Mouse (Mus musculus) left cerebral cortex, postnatal 25 days (tissue): ENCODE results near the gene Fxyd4. TPM values are rescaled to one million over a fixed set of nuclear protein-coding genes. Genes with fewer than 3 reads are reported as not detected.

Source experiments
- DNase-seq, 2 experiments: peaks; one replicate each; pipeline ENCODE4 v3.0.0; 2022; ENCODE audit warnings: low spot score in 2 of 2, mixed read lengths in 1 of 2
- intact Hi-C: fragments of 180-260 bp; cut with DNase I; formaldehyde crosslinking; loops from one replicate; pipeline ENCODE4 v1.15.1; 2025
- total RNA-seq, 2 experiments: library from RNA; stranded (reverse); gene quantifications; 2 replicates each; pipeline ENCODE4 v1.2.3; 2021

The Fxyd4 gene
- total RNA-seq, 2 experiments from 2014 or later, result not detected

DNA sequence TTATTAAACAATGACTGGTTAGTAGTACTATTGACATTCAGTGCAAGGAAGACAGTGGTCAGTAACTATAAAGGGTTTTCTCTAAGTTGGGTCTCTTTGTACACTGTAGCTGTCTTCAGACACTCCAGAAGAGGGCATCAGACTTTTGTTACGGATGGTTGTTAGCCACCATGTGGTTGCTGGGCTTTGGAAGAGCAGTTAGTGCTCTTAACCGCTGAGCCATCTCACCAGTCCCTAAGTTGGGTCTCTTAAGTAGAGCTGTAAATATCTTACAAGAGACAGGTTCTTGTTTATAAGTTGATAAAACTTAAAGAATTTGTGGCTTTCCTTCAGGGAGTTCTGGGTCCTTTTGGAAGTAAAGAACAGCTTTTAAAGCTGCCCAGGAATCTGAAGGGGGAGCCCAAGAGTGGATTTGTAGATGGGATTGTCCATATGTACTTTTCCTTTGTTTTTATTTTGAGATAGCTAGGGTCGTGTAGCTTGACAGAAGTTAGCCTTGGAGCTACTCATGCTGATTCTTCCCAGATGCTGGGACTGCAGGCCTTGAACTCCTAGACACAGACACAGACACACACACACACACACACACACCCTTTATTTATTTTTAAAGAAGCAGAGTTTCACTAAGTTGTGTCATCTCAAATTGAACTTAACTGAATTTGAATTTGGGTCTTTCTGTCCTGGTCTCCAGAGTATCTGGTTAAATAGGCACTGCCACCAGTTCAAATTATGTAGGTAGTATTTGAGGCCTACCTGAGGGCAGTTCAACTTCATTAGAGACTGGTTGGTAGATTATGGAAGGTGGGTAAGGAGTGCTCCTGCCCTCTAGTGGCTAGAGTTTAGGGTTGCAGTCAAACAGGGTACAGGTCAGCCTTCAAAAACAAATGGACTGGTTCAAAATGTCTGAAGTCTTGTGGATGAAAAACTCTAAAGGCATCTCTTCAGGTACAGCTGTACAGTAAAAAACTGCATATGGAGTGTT, 16.5 kb downstream of the Fxyd4 start:
- DNase-seq, result no peak
- intact Hi-C loops, result no loop called here

DNA sequence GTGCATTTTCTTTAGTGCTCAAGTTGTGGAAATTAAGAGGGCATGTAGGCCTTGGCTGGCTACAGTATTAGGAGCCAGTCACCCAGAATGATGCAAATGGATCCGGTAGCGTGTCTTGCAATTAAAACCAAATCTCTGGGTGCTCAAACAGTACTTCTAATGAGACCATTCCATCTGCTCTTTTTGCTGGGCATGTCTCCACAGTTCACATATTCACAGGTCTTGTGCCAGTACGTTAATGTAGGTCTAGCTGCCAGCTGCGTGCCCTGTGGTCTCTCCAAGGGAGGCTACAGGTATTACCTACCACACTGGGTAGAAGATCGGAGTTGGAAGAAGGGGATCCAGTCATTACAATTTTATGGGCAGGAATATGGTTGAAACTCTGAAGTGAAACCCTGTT, 19.4 kb downstream of the Fxyd4 start:
- no peak for DNase-seq
- intact Hi-C loops, result no loop called here

DNA sequence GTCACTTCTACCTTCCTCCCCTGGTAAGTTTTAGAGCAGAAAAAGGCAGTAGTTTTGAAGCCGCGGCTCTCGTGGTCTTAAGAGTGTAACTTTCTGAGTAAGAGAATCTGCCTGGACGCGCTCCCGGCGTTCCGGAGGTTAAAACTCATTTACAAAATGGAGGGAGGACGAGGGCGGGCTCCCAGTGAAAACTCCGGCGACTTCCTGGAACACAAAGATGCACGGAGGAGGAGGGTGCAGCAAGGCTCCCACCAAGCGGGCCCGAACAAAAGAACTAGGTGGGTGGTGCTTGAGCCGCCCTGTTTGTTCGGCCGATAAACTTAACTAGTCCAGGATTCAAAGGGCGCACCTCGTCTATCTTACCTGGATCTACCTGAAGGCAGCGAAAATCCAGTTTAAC, 19.9 kb downstream of the Fxyd4 start:
- intact Hi-C loops, result loop anchor here (1.0 kb wide), 2 partner anchors 10 to 38 kb away; no protein-coding TSS in a partner anchor
- DNase-seq, result peak; percentile 40 to 60

DNA sequence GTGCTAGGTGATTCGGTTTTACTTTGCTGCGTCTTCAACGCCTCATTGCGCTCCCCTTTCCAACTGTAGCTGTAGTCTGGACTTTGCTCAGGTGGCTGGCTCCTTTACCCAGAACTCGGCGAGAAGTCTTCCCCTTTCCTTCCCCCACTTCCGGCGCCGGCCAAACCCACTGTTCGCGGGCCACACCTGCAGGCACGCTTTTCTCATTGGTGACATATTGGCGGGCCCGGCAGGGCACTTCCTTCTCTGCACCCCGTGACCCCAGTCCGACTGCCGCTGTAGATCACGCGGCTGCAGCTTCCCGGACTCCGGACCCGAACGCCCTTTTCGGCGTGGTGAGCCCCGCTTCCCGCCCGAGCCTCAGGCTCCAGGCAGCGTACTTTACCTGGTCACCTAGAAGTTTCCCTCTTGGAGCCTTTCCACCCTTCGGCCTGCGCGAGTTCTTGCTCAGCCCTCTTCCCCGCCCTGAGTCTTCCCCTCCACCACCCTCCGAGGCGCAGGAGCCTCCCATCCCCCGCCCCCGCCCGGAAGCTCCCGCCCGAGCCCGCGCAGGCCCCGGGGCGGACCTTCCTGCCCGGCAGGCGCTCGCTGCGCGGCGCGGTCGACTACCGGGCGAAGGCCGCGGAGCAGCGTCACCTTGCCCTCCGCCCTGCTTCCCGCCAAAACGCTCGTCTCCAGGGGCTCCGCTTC, 20.6 kb downstream of the Fxyd4 start:
- peak; percentile 48 to 61 for DNase-seq
- intact Hi-C loops, result loop anchor here (1.0 kb wide), 2 partner anchors 10 to 38 kb away; no protein-coding TSS in a partner anchor

DNA sequence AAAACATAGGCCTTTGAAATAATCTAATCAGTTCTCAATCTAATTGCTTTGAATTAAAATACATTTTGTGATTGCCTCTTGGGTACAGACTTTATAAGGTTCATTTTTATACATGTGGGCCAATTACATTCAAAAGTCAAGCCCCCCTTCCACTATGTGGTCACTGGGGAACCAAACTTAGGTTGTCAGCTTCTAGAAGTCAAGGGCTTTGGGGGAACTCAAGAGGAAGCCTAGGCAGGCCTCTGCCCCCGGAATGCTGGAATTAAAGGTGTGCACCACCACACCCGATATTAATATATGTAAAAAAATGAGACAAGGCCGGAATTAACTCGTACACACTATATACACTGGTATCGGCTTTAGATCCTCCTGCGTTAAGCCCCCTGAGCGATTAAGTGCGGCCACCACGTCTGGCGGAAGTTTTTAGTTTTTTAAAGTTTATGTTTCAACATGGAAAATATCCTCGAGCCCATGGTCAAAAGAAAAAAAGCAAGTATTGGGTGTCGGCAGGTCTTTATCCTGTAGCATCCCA, 21.2 kb downstream of the Fxyd4 start:
- no peak for DNase-seq
- intact Hi-C loops, result no loop called here

DNA sequence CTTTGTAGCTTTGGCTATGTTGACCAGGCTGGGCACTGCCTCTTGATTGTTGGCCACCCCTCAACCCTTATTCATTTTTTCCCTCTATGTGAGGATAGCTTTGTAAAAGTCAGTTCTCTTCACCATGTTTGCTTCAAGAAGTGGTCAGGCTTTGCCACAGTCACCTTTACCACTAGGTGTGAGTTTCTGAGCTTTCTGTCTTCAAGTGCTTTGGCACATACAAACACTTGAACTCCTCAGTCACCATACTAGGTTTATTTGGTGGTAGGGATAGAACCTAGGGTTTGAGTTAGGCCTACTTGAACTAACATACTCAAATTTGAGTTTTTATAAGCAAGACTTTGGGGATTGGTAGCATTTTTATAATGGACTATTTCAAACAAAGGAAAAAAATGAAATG, 23.0 kb downstream of the Fxyd4 start:
- DNase-seq, result no peak
- intact Hi-C loops, result no loop called here

DNA sequence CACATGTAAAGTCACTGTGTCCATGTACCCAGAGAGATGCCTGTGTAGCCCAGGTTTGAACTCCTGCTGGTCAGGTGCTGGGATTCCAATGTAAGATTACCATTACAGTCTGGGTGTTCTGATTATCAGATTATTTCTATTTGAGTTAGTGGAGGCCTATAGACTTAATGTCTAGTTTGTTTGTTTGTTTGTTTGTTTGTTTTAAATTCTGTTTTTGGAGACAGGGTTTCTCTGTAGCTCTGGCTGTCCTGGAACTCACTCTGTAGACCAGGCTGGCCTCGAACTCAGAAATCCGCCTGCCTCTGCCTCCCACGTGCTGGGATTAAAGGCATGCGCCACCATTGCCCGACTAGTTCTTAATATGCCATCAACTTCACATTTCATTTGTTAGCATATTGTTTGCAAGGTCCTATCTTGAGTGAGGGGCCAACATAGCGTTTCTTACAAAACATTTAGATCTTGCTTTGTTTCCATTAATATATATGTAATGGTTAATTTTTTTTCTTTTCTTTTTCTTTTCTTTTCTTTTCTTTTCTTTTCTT, 27.3 kb downstream of the Fxyd4 start:
- intact Hi-C loops, result no loop called here
- no peak for DNase-seq

DNA sequence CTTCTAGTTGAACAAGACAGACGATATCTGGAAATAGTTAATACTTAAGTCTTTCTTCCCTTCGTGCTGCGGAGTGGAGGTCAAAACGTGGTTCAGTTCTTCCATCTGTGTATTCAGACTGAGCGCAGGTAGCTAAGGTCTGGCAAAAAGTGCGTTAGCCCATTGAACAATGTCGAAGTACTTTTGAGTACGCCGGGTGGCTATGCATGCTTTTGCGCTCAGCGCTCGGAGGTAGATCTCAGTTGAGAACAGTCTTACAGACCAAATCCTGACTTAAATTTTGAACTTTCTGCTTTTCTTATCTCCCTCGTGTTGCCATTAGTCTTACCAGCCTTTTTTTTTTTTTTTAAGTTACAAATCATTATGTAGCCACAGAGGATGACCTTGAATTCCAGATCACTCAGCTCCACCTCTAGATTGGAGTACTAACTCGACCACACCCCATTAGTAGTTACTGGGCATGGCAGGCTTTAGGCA, 29.0 kb downstream of the Fxyd4 start:
- DNase-seq, result no peak
- intact Hi-C loops, result loop anchor here (5.0 kb wide), 1 partner anchor 46 kb away; the partner anchor contains the start of gene Zfp239

DNA sequence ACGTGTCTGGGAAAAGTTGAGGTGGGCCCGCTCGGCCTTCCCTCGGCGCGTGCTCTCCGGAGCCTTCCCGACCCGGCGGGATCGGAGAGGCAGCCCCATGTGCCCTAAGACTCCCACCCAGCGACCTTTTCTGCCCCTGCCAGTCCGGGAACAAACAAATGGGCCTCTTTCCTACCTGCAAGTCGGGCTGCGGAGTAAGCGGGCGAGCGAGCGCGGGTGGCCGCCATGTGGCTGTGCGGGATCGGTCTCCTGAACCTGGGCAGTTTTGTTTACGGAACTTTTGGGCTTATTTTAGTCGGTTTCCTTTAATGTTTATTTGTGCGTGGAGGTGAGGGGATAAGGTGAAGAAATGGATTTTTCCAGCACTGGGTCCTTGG, 29.5 kb downstream of the Fxyd4 start:
- no peak for DNase-seq
- intact Hi-C loops, result loop anchor here (1.0 to 5.0 kb wide), 3 partner anchors 9 to 67 kb away; partner anchors contain the start of genes Zfp239 and Zfp637

DNA sequence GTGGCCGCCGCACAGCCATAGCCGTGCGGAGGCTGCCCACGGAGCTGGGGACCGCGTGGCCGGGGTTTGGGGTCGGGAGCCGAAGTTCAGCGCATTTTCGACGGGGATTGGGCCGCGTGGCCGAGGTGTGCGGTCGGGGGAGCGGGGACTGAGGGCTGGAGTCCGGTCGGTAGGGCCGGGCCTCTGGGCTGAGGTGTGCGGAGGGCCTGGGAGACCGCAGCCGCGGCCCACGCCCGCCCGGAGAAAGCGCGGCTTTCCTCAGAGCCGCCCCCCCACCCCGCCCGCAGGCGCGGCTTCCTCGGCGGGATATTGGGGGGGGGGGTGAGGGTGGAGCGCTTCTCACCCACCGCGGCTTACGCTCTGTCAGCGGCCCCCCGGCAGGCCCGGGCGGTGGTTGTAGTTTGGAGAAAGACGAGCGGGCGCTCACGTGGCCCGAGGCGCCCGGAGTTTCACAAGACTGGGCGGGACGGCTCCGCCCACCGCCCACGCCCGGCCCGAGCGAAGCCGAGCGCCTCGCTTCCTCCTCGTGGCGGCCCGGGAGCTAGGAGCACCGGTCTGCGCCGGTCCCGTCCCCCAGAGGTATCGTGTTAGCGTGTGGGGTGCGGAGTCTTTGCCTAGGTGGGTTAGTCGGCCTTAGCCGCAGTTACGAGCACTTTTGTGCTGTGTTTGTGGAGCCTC, 30.1 kb downstream of the Fxyd4 start:
- intact Hi-C loops, result loop anchor here (1.0 to 5.0 kb wide), 3 partner anchors 10 to 67 kb away; partner anchors contain the start of genes Zfp239 and Zfp637
- peak; percentile 60 to 67 for DNase-seq

DNA sequence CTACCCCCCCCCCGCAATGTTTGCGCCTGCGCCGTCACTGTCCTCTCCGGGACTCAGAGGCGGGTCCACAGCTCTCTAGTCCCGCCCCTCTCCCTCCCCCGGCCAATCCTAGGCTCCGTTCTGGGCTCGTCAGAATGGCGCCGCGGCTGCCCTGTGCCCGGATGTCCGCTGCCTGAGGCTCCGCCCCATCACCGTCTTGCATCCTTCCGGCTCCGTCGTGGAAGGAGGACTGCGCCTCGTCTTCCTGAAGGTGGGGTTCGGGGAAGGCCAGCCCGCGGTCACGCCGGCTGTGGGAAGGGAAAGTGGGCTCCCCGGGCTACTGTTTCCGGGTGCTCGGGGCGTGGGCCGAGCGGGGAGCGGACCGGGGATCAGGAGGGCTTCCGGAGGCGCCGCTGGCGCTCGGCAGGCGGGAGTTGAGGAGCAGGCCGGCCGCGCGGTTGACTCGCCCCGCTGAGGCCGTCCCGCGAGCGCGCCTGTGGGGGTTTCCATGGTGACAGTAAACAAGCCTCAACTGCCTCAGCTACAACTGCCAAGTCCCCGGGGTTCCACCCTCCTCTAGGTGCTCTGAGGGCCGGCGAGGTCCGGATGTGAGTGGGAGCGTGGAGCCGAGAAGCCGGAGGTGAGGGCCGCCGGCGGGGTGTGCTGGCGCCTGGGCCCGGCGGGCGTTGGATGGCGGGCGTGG, 30.8 kb downstream of the Fxyd4 start:
- peak; percentile 96 to 99 for DNase-seq
- intact Hi-C loops, result loop anchor here (1.0 to 5.0 kb wide), 4 partner anchors 11 to 66 kb away; partner anchors contain the start of genes Zfp239 and Zfp637

DNA sequence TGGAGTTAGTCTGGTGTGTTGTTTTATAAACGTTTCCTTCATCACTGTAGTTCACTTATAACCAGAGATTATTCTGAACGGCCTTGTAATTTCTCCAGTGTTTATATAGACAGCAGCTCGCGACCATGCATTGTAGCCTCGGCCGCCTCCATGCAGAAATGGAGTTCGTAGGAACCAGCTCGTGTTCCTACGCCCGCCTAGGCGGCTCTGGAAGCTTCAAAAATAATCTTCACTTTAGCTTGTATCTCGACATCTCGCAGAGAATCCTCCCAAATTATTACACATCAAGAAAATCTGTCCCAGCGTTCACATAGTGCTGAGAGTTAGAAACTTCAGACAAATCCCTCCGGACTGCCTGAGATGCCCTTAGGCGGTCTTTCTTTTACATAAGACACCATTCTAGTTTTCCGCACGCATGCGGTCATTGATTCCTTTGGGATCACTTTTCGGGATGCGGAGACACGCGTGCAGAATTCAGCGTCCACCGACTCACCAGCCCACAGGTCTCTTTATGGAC, 31.4 kb downstream of the Fxyd4 start:
- intact Hi-C loops, result loop anchor here (1.0 to 5.0 kb wide), 3 partner anchors 27 to 65 kb away; partner anchors contain the start of genes Zfp239 and Zfp637
- peak; percentile 67 to 71 for DNase-seq

DNA sequence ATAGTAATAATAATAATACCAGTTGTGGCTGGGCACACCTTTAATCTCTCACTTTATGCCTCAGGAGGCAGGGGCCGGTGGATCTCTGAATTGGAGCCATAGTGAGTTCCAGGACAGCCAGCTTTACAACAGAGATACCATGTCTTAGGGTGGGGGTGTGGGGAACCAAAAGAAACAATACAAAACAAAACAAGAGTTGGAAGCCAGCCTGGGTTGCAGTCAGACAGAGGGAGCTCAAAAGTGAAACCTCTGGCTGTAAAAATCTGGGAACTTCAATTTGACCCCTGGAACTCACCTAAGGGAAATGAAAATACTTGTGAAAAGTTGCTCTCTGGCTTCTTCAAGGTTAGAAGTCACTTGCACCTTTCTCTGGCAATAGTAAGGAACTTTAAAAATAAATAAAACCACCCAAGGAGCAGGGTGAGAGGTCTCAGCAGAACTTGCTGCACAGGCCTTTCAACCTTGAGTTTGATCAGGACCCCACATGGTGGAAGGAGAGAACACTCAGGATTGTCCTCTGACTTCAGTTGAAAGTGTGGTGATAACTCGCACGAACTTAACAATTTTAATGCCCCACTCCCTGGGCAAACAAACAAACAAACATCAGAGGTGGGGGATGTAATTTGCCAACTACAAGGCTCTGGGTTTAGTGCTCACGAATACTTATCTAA, 32.1 kb downstream of the Fxyd4 start:
- intact Hi-C loops, result loop anchor here (5.0 kb wide), 1 partner anchor 43 kb away; the partner anchor contains the start of gene Zfp239
- no peak for DNase-seq

DNA sequence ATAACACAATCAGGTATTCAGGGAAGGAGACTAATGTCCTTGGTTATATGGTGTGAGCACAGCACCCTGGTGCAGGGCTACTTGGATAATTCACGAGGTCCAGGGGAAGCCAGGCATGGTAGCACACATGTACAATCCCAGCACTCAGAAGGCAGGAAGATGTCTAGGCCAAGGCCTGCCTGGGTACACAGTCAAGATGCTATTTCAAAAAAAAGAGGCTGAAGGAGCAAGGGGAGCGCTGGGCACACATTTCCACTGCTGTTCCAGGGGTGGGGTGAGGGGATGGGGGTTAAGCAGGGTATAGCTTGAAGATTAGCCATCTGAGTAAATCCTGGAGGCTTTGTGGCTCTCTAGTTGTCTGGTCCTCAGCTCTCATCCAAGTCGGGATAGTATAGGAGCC, 33.7 kb downstream of the Fxyd4 start:
- intact Hi-C loops, result no loop called here
- DNase-seq, result no peak

DNA sequence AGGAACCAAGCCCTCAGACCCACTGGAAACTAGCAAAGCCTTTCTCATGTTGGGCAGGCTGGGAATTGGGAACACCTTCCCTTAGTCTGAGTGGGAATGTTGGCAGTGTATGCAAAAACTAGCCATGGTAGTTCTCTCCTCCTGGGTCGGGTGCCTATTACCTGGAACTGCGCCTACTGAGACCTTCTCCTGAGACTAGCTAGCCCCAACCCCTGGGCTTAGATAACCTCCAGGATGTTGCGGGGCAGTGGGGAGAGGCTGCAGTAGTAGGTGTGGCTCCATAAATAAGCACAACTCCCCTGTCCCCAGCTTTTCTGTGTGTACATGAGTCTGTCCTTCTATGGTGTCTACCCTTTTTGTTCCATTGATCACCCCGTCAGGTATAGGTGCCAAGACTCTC, 34.9 kb downstream of the Fxyd4 start:
- DNase-seq, result no peak
- intact Hi-C loops, result no loop called here

DNA sequence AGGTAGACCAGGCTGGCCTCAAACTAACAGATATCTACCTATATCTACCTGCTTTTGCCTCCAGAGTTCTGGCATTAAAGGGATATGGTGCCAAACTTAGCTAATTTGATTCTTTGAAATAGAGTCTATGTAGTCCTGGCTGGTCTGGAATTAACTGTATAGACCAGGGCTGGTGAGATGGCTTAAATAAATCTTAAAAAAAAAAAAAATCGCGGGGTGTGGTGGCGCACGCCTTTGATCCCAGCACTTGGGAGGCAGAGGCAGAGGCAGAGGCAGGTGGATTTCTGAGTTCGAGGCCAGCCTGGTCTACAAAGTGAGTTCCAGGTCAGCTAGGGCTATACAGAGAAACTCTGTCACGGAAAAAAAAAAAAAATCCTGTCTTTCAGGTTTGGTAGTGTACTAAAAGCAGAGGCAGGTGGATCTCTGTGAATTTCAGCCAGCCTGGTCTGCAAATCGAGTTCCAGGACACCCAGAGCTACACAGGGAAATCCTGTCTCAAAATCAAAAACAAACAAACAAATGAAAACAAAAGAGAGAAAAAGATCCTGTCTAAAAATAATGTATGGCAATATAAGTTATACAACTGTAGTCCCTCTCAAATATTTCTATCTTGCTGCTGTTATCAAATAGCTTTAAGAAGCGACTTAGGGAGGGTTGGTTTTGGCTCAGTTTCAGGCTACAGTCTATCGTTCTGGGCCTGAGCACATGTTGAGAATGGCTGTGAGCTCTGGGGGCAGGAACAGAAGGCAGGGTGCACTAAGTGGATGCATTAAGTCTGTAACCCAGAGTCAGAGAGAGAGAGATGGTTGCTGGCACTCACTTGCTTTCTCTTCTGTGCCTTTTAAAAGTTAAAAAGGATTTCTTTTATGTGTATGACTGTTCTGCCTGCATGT, 35.7 kb downstream of the Fxyd4 start:
- DNase-seq, result no peak
- intact Hi-C loops, result no loop called here
